Mouse (Mus musculus) natural killer cell, adult 2 months (primary cell): ENCODE data around the gene Gm8271.
"Not testable (repeated sequence)": the region's sequence is repeated elsewhere in the genome, so short reads cannot be mapped to it uniquely, and the experiment has no call there.

Source experiments
- DNase-seq, 2 experiments: peaks; one replicate each; pipeline ENCODE4 v3.0.0; 2022; ENCODE audit warnings: low spot score in 2 of 2

Gene Gm8271

DNA sequence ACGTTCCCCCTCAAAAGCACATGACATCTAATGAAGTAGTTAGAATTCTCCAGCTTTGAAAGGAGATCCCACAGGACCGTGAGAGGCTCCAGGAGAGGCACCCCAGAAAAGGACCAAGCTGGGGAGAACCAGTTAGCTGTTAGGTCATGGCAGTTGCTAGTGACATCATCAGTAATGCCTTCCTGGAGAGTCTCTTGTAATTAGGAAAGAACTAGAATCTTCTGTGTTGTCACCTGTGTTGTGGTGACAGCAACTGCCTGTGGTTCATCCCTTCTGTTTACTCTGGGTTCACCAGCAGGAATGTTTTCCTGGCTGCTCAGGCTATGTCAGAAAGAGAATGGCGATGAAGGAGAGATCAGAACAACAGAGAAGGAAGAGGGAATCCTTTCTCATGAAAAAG is at the start of gene Gm8271:
Gm8271 (plus strand) TSS at position 301 of the 400 bp plus-strand sequence.
- not testable (repeated sequence) for DNase-seq

DNA sequence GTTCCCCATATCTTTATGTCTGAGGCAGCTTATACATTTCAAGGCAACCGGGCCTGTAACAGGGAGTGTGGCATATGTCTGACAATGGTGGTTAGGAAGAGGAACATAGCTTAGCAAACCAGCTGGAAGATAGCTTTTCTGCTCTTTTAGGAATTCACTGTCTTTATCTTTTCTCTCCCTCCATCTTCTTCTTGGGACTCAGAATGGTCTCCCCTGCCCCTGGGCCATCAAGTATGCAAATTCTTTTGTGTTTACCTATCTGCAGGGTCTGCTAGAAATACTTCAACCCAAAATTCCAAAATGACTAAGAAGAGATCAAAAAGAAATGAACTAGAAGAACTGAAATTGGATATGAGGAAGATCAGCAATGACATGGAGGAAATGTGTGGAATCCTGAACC is 21.4 kb upstream of the Gm8271 start, which contains the start of gene Gm3317:
Gm3317 (plus strand) TSS at position 301 of the 400 bp plus-strand sequence.
- DNase-seq: not testable (repeated sequence)
